Mouse (Mus musculus): Measurements from ENCODE around the gene Slc25a20.

DNA sequence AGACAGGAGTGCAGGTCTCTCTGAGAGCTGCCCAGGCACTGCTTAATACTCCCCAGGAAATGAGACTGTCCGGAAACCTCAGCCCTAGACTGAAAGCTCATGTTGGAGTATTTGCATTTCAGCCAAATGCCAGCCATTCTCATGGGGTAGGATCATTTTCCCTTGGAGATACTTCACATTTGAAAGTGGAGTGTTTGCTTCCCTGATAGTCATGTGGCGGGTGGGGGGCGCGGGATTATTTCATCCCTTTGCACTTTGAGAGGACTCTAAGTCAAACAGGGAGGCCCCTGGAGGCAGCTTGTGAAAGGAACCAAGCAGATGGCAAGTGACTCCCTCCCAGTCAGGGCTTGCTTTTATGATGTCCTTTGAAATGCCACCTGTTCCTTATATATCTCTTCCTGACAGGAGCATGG lies 24.6 kb downstream of the Slc25a20 start:
- TF ChIP-seq REST (IDR thresholded peaks at IDR 0.05; ENCODE audit: insufficient read depth, insufficient read length), result no peak
- TF ChIP-seq POLR2A (IDR thresholded peaks at IDR 0.05; ENCODE audit: insufficient read length, low read depth), result no peak
- no peak for TF ChIP-seq POLR2AphosphoS2 (IDR thresholded peaks at IDR 0.05; ENCODE audit: insufficient read length, low read depth)
- no peak for TF ChIP-seq CEBPB (IDR thresholded peaks at IDR 0.05; ENCODE audit: insufficient read depth, poor library complexity, severe bottlenecking)
- no peak for TF ChIP-seq E2F4 (IDR thresholded peaks at IDR 0.05; ENCODE audit: insufficient read depth)
- TF ChIP-seq MYOG (IDR thresholded peaks at IDR 0.05; ENCODE audit: control insufficient read depth in 1 of 3, insufficient read depth in 1 of 3, insufficient read length in 2 of 3, low read depth in 2 of 3), result peak in 1 of 3 experiments; percentile 46

Measured in myocyte (in vitro differentiated cells).